Mouse (Mus musculus) gonadal fat pad, adult 2 months (tissue): ENCODE measurements around the gene Zfp26. TPM values are rescaled to one million over a fixed set of nuclear protein-coding genes. Genes with fewer than 3 reads are reported as not detected.

Source experiments
- polyA plus RNA-seq: library from polyadenylated mRNA; depleted of rRNA; stranded (reverse); fragments of >200 nt; gene quantifications from 2 replicates; pipeline ENCODE4 v1.2.3, GENCODE M21; 2012; rRNA removed

Zfp26 gene
- polyA plus RNA-seq, 1 experiment: 3.8 TPM

Other genes starting within 250 kb of the Zfp26 start
- not detected in 2 replicates for gene Olfr871, start 248.0 kb downstream of the Zfp26 start, polyA plus RNA-seq
- not detected in 2 replicates for gene Olfr872, start 223.0 kb downstream of the Zfp26 start, polyA plus RNA-seq
- not detected in 2 replicates for gene Olfr39, start 177.8 kb downstream of the Zfp26 start, polyA plus RNA-seq
- not detected in 2 replicates for gene Olfr873, start 161.6 kb downstream of the Zfp26 start, polyA plus RNA-seq
- not detected in 2 replicates for gene Olfr18, start 124.1 kb downstream of the Zfp26 start, polyA plus RNA-seq
- gene Zfp560, start 75.0 kb downstream of the Zfp26 start, polyA plus RNA-seq: 9.2 and 14.9 TPM in 2 replicates
- gene Zfp426, start 32.6 kb upstream of the Zfp26 start, polyA plus RNA-seq: 7.5 and 8.3 TPM in 2 replicates
- 9.1 and 9.7 TPM in 2 replicates for gene Zfp266, start 61.3 kb upstream of the Zfp26 start, polyA plus RNA-seq
- 3.1 and 3.7 TPM in 2 replicates for gene Zfp846, start 121.1 kb upstream of the Zfp26 start, polyA plus RNA-seq
- gene Ubl5, start 182.7 kb upstream of the Zfp26 start, polyA plus RNA-seq: 207 and 259 TPM in 2 replicates
- 28.5 and 35.2 TPM in 2 replicates for gene Fbxl12, start 184.6 kb upstream of the Zfp26 start, polyA plus RNA-seq
- gene Pin1, start 191.9 kb upstream of the Zfp26 start, polyA plus RNA-seq: 19.5 and 24.9 TPM in 2 replicates